In the genomic region with DNA sequence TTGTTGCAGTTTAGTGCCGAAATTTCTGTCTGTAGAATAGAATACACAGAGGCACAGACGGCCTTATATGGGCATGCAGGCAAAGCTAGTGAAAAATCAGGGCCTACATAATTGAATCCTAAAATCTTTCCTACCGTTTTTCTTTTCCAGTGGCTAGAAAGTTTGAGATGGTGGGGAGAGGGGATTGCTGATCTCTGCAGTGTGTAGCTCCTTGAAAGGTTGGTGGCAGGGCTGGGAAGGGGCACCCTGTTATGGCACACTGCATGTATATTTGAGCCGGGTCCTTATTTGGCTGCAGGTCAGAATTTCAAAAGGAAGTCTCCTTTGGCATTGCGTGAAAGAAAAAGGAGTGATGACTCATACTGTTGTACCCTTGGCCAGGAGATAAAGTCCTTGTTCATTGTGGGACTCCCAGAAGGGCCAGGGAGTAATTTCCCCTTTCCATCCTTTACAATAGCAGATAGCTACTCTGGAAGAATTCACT, we compare ENCODE assay signal across 8 mouse cellular contexts. TPM values are rescaled to one million over a fixed set of nuclear protein-coding genes. Genes with fewer than 3 reads are reported as not detected.
DNase-seq lines count a peak whose midpoint lies in the region; ATAC-seq lines count a peak whose summit lies in the region.

No protein-coding gene starts in this region.

- H3K4me1 ChIP-seq in heart, embryonic 11.5 days (ENCODE audit: control insufficient read depth, insufficient read depth, low read length), result peaks cover 16% of the 10 kb centered on the region
- H3K4me1 ChIP-seq in kidney, embryonic 15.5 days, result peaks cover 23% of the 10 kb centered on the region

- H3K36me3 ChIP-seq in heart, embryonic 11.5 days (ENCODE audit: control insufficient read depth, insufficient read depth, low read length), result peaks cover 29% of the 10 kb centered on the region
- peaks cover 37% of the 10 kb centered on the region for H3K36me3 ChIP-seq in kidney, embryonic 15.5 days

- H3K9me3 ChIP-seq in heart, embryonic 11.5 days (replicated peaks; ENCODE audit: control insufficient read depth, low read length), result no peaks in the 10 kb centered on the region
- H3K9me3 ChIP-seq in kidney, embryonic 15.5 days (replicated peaks), result no peaks in the 10 kb centered on the region

- H3K4me3 ChIP-seq in heart, embryonic 11.5 days (ENCODE audit: low read depth, low read length), result peak overlapping the region; percentile 77
- peak overlapping the region; percentile 79 for H3K4me3 ChIP-seq in kidney, embryonic 15.5 days (replicated peaks)

- 0% methylated on average over 5 of the region's 5 CpGs for WGBS in heart, embryonic 11.5 days (ENCODE audit: insufficient replicate concordance)
- 9% methylated on average over 5 of the region's 5 CpGs for WGBS in kidney, embryonic 15.5 days

- no peaks in the 10 kb centered on the region for H3K27me3 ChIP-seq in heart, embryonic 11.5 days (ENCODE audit: control insufficient read depth, insufficient read depth, low read length)
- no peaks in the 10 kb centered on the region for H3K27me3 ChIP-seq in kidney, embryonic 15.5 days

- H3K4me2 ChIP-seq in heart, embryonic 11.5 days, result peak overlapping the region; percentile 74
- peak overlapping the region; percentile 61 for H3K4me2 ChIP-seq in kidney, embryonic 15.5 days

- ATAC-seq in heart, embryonic 11.5 days (replicated peaks; ENCODE audit: insufficient number of reproducible peaks, low FRiP score, low TSS enrichment), result no peak
- no peak for ATAC-seq in kidney, embryonic 15.5 days (replicated peaks; ENCODE audit: low FRiP score)
- ATAC-seq in megakaryocyte, adult 5-6 weeks (ENCODE audit: poor library complexity, severe bottlenecking), result peak; percentile 5; the same call in 1 of the 2 replicates

- peak overlapping the region; percentile 99 for H3K27ac ChIP-seq in heart, embryonic 11.5 days (ENCODE audit: low read depth, low read length)
- H3K27ac ChIP-seq in kidney, embryonic 15.5 days, result peak overlapping the region; percentile 98

- DNase-seq in left cerebral cortex, postnatal 36 days (ENCODE audit: low spot score in 2 of 2), result peak; percentile 38 to 54
- no peak for DNase-seq in left cerebral cortex, postnatal 10 days (ENCODE audit: extremely low spot score in 1 of 2, low spot score in 2 of 2)
- peak; percentile 37 to 40 for DNase-seq in adrenal gland, postnatal 36 days
- no peak for DNase-seq in urinary bladder, postnatal 25 days (ENCODE audit: low spot score)
- DNase-seq in gastrocnemius, postnatal 36 days, result no peak

- intact Hi-C loops in left cerebral cortex, postnatal 36 days (cut with DNase I), result loop anchor here (2.0 to 10.0 kb wide), 5 partner anchors 151 to 1196 kb away; no protein-coding TSS in a partner anchor
- intact Hi-C loops in left cerebral cortex, postnatal 10 days (cut with DNase I), result loop anchor here (5.0 to 10.0 kb wide), 5 partner anchors 136 to 1196 kb away; no protein-coding TSS in a partner anchor
- intact Hi-C loops in gastrocnemius, postnatal 36 days (cut with DNase I), result loop anchor here (5.0 to 10.0 kb wide), 2 partner anchors 249 to 1091 kb away; no protein-coding TSS in a partner anchor

- peak overlapping the region; percentile 93 for H3K9ac ChIP-seq in heart, embryonic 11.5 days (ENCODE audit: low read depth, low read length)
- H3K9ac ChIP-seq in kidney, embryonic 15.5 days, result peak overlapping the region; percentile 68

RNA-seq across cellular contexts. Expression of gene Klf6, which starts 2.2 kb away (rescaled TPM):
- 10 to 100 TPM; 60.3 to 62.3 TPM for total RNA-seq in left cerebral cortex, postnatal 36 days (2021)
- total RNA-seq in left cerebral cortex, postnatal 10 days (2021), result 10 to 100 TPM; 71.1 to 82.5 TPM
- 10 to 100 TPM; 45.5 to 50.3 TPM for total RNA-seq in adrenal gland, postnatal 36 days (2021)
- 54.4 and 62.4 TPM in 2 replicates for polyA plus RNA-seq in heart, embryonic 11.5 days (2014; fragmentation: Nextera tagmentation; extraction: Ambion mirVana)
- polyA plus RNA-seq in kidney, embryonic 15.5 days (2015; fragmentation: Nextera tagmentation; extraction: Ambion mirVana), result 58.1 and 63.7 TPM in 2 replicates
- 160 and 180 TPM in 2 replicates for total RNA-seq in megakaryocyte, adult 5-6 weeks (2015)
- total RNA-seq in megakaryocyte, adult 5-6 weeks (2017), result 192 and 198 TPM in 2 replicates
- total RNA-seq in gastrocnemius, postnatal 36 days (2021), result 10 to 100 TPM; 19.3 to 32.5 TPM

Comparison
In these comparisons a context has a peak if more than half of its experiments do, and no peak if none do; other contexts are left out.
1. DNase-seq: peak in left cerebral cortex, postnatal 36 days (2 of 2) and adrenal gland, postnatal 36 days (2 of 2); none in left cerebral cortex, postnatal 10 days (0 of 2), urinary bladder, postnatal 25 days (single experiment) and gastrocnemius, postnatal 36 days (0 of 2).